Mouse (Mus musculus) embryonic facial prominence, embryonic 10.5 days (tissue): ENCODE results near the gene Ints14. TPM values are rescaled to one million over a fixed set of nuclear protein-coding genes. Genes with fewer than 3 reads are reported as not detected.

Experiments used
- DNase-seq: peaks from one replicate; pipeline ENCODE4 v3.0.0-alpha.2; 2017; ENCODE audit warnings: low spot score
- H3K27ac ChIP-seq: fragments of 300-500 bp; sonication (generic); replicated peaks from 2 replicates; pipeline ENCODE4 v1.5.1; 2016; ENCODE audit warnings: mild to moderate bottlenecking
- H3K27me3 ChIP-seq: fragments of 300-500 bp; sonication (generic); replicated peaks from 2 replicates; pipeline ENCODE4 v1.6.1; 2016; ENCODE audit warnings: low read depth, mild to moderate bottlenecking; ENCODE audit not compliant: poor library complexity, severe bottlenecking
- H3K36me3 ChIP-seq: fragments of 300-500 bp; sonication (generic); replicated peaks from 2 replicates; pipeline ENCODE4 v1.6.1; 2016; ENCODE audit warnings: mild to moderate bottlenecking, moderate library complexity
- H3K4me1 ChIP-seq: fragments of 300-500 bp; sonication (generic); 2 replicates; pipeline ENCODE4 v1.6.1; 2016
- H3K4me3 ChIP-seq: fragments of 300-500 bp; sonication (generic); 2 replicates; pipeline ENCODE4 v1.5.1; 2016; ENCODE audit warnings: mild to moderate bottlenecking, moderate library complexity
- H3K9me3 ChIP-seq: fragments of 300-500 bp; sonication (generic); 2 replicates; pipeline ENCODE4 v1.6.1; 2016; ENCODE audit warnings: mild to moderate bottlenecking
- WGBS: fragments of 180-500 bp; shearing (Covaris S2); methylation state at CpG from one replicate; pipeline ENCODE4 v1.1.7; 2016; 5-methylcytosine and 5-hydroxymethylcytosine counted together
- polyA plus RNA-seq: library from polyadenylated mRNA; unstranded; fragments of >200 nt; fragmentation: Nextera tagmentation; extraction: Ambion mirVana; gene quantifications from 2 replicates; pipeline ENCODE4 v1.2.1, GENCODE M21; 2016

The Ints14 gene
- polyA plus RNA-seq, 1 experiment from 2014 or later = 67.3 TPM

GRCm38 (mm10) chr9:64937491-64937890 lies 23.2 kb upstream of the Ints14 start:
- DNase-seq = no peak
- no peaks in the 10 kb centered on the region for H3K36me3 ChIP-seq
- H3K9me3 ChIP-seq = no peaks in the 10 kb centered on the region
- no peak overlapping the region for H3K4me3 ChIP-seq
- no peak overlapping the region for H3K27ac ChIP-seq
- 63% methylated on average over 5 of the region's 5 CpGs for WGBS
- peaks cover 13% of the 10 kb centered on the region; the same call in 1 of the 2 replicates for H3K27me3 ChIP-seq
- H3K4me1 ChIP-seq = peaks cover 21% of the 10 kb centered on the region

- H3K4me3 ChIP-seq = no peak overlapping the region
- no peaks in the 10 kb centered on the region for H3K9me3 ChIP-seq
- WGBS = 85% methylated on average over 5 of the region's 5 CpGs
- DNase-seq = no peak
- H3K27ac ChIP-seq = no peak overlapping the region
- peaks cover 15% of the 10 kb centered on the region for H3K4me1 ChIP-seq
- no peaks in the 10 kb centered on the region for H3K36me3 ChIP-seq
- H3K27me3 ChIP-seq = peaks cover 24% of the 10 kb centered on the region
Measured at GRCm38 (mm10) chr9:64938535-64938934, 22.2 kb upstream of the Ints14 start.

GRCm38 (mm10) chr9:64939281-64939680 lies 21.4 kb upstream of the Ints14 start:
- no peak overlapping the region for H3K27ac ChIP-seq
- H3K27me3 ChIP-seq = peaks cover 31% of the 10 kb centered on the region
- peaks cover 11% of the 10 kb centered on the region for H3K4me1 ChIP-seq
- H3K9me3 ChIP-seq = no peaks in the 10 kb centered on the region
- WGBS = 66% methylated on average over 4 of the region's 4 CpGs
- H3K4me3 ChIP-seq = no peak overlapping the region
- DNase-seq = no peak
- H3K36me3 ChIP-seq = no peaks in the 10 kb centered on the region

DNA sequence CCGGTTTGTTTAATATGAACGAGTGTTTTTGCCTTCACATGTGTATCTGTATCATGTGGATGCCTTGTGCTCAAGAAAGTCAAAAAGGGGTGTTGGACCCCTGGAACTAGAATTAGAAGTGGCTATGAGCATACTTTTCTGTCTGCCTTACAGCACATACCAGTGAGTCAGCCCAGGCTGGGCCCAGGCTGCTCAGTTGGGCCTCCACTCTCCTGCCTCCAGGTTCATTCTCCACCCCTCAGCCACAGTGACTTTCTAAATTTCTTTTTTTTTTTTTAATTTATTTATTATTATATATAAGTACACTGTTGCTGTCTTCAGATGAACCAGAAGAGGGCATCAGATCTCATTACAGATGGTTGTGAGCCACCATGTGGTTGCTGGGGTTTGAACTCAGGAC lies 20.9 kb upstream of the Ints14 start:
- DNase-seq = no peak
- Histone ChIP-seq H3K27me3 (peaks cover 36% of the 10 kb centered on the region), H3K9me3 (no peaks in the 10 kb centered on the region), H3K27ac (no peak overlapping the region), H3K36me3 (no peaks in the 10 kb centered on the region), H3K4me3 (no peak overlapping the region), H3K4me1 (peaks cover 8% of the 10 kb centered on the region; the same call in 1 of the 2 replicates)
- WGBS = 81% methylated on average over 2 of the region's 2 CpGs

- H3K4me1 ChIP-seq = 0 out of 2 replicates have a peak, but pooled peaks cover 7% of the 10 kb centered on the region
- H3K27ac ChIP-seq = no peak overlapping the region
- 80% methylated on average over 11 of the region's 11 CpGs for WGBS
- H3K36me3 ChIP-seq = no peaks in the 10 kb centered on the region
- H3K4me3 ChIP-seq = no peak overlapping the region
- DNase-seq = no peak
- no peaks in the 10 kb centered on the region for H3K9me3 ChIP-seq
- H3K27me3 ChIP-seq = peaks cover 42% of the 10 kb centered on the region
Measured at GRCm38 (mm10) chr9:64940731-64941346, 19.9 kb upstream of the Ints14 start.

DNA sequence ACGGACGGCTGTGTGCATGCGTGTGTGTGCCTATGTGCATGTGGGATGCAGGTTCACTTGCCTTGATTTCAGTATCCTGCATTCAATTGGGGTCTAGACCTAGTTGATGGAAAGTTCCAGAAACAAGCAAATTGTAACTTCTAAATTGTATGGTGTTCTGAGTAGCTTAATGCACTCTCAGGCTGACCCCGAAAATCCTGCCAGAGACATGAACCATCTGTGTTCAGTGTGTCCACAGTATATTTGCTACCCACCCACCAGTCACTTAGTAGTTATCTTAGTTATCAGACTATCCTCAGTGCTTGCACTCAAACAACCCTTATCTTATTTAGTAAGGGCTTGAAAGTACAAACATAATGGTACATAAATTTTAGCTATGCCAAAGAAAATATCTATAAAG lies 19.1 kb upstream of the Ints14 start:
- 88% methylated on average over 4 of the region's 4 CpGs for WGBS
- Histone ChIP-seq H3K9me3 (no peaks in the 10 kb centered on the region), H3K27ac (no peak overlapping the region), H3K27me3 (peaks cover 38% of the 10 kb centered on the region), H3K4me3 (no peak overlapping the region), H3K36me3 (no peaks in the 10 kb centered on the region), H3K4me1 (peaks cover 8% of the 10 kb centered on the region; the same call in 1 of the 2 replicates)
- no peak for DNase-seq

- Histone ChIP-seq H3K27me3 (peaks cover 54% of the 10 kb centered on the region), H3K36me3 (no peaks in the 10 kb centered on the region), H3K27ac (no peak overlapping the region), H3K9me3 (no peaks in the 10 kb centered on the region), H3K4me3 (no peak overlapping the region), H3K4me1 (peaks cover 8% of the 10 kb centered on the region; the same call in 1 of the 2 replicates)
- 24% methylated on average over 11 of the region's 11 CpGs for WGBS
- no peak for DNase-seq
Measured at GRCm38 (mm10) chr9:64943997-64944396, 16.7 kb upstream of the Ints14 start.

- 88% methylated on average over 9 of the region's 9 CpGs for WGBS
- peaks cover 14% of the 10 kb centered on the region; the same call in 1 of the 2 replicates for H3K4me1 ChIP-seq
- H3K4me3 ChIP-seq = no peak overlapping the region
- H3K9me3 ChIP-seq = no peaks in the 10 kb centered on the region
- H3K27ac ChIP-seq = no peak overlapping the region
- H3K36me3 ChIP-seq = no peaks in the 10 kb centered on the region
- DNase-seq = no peak
- H3K27me3 ChIP-seq = peaks cover 82% of the 10 kb centered on the region
Measured at GRCm38 (mm10) chr9:64947483-64948095, 13.1 kb upstream of the Ints14 start.

DNA sequence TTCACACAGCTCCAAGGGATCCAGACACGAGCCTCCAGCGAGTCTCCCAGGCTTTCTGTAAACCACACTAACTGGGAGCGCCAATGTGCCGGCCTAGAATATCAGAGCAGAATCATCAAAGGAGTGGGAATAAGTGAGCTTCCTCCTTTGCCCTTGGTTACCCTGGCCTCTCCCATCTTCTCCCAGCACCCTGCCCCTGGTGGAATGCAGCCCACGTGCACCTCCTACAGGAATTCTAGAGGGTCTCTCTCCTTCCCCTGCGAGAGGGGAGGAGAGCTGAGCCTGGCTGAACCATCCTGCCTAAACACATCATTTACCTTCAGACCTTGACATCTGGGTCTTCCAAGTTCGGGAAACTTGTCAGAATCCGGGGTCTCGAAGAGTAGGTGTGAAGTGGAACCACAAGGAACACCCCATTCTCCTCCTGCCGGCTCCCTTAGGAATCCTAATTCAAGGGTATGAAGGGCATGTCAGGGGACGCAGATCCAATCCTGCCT lies 9.5 kb upstream of the Ints14 start, which contains the start of gene Slc24a1:
Gene Slc24a1, minus strand, starts transcription at position 447 of the 497 bp plus-strand sequence.
- H3K36me3 ChIP-seq = no peaks in the 10 kb centered on the region
- H3K4me1 ChIP-seq = peaks cover 12% of the 10 kb centered on the region
- WGBS = 37% methylated on average over 11 of the region's 11 CpGs
- no peak within 1 kb of the TSS for H3K27ac ChIP-seq
- no peak within 1 kb of the TSS for H3K4me3 ChIP-seq
- no peak for DNase-seq
- H3K9me3 ChIP-seq = no peaks in the 10 kb centered on the region
- H3K27me3 ChIP-seq = peaks cover 69% of the 10 kb centered on the region

- H3K9me3 ChIP-seq = no peaks in the 10 kb centered on the region
- WGBS = 13% methylated on average over 5 of the region's 5 CpGs
- no peaks in the 10 kb centered on the region for H3K36me3 ChIP-seq
- H3K4me1 ChIP-seq = peaks cover 13% of the 10 kb centered on the region
- no peak overlapping the region for H3K27ac ChIP-seq
- peaks cover 69% of the 10 kb centered on the region for H3K27me3 ChIP-seq
- no peak for DNase-seq
- H3K4me3 ChIP-seq = no peak overlapping the region
Measured at GRCm38 (mm10) chr9:64952055-64952454, 8.7 kb upstream of the Ints14 start.

- Histone ChIP-seq H3K36me3 (no peaks in the 10 kb centered on the region), H3K27me3 (peaks cover 59% of the 10 kb centered on the region), H3K9me3 (no peaks in the 10 kb centered on the region), H3K27ac (no peak overlapping the region), H3K4me1 (peaks cover 13% of the 10 kb centered on the region), H3K4me3 (no peak overlapping the region)
- no peak for DNase-seq
- WGBS = 81% methylated on average over 7 of the region's 7 CpGs
Measured at GRCm38 (mm10) chr9:64953190-64953589, 7.5 kb upstream of the Ints14 start.

GRCm38 (mm10) chr9:64956337-64956736 lies 4.4 kb upstream of the Ints14 start:
- H3K4me1 ChIP-seq = peaks cover 25% of the 10 kb centered on the region
- peak overlapping the region; percentile 63; the same call in 1 of the 2 replicates for H3K27ac ChIP-seq
- no peaks in the 10 kb centered on the region for H3K9me3 ChIP-seq
- peak; percentile 49 for DNase-seq
- 22% methylated on average over 12 of the region's 12 CpGs for WGBS
- no peaks in the 10 kb centered on the region; the same call in 1 of the 2 replicates for H3K36me3 ChIP-seq
- peak overlapping the region; percentile 37 for H3K4me3 ChIP-seq
- H3K27me3 ChIP-seq = peaks cover 31% of the 10 kb centered on the region

DNA sequence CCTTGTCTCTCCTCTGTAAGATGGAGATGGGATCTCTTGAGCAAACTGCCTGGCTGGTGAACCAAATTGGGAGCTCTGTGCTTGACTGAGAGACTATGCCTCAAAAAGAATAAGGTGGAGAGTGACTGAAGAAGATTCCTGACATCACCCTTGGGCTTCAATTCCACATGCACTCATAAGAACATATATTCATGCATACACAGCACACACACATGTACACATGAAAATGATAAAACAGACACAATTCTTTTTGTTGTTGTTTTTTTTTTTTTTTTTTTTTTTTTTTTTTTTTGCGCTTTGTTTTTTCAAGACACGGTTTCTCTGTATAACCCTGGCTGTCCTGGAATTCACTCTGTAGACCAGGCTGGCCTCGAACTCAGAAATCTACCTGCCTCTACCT lies 3.4 kb upstream of the Ints14 start:
- Histone ChIP-seq H3K27ac (no peak overlapping the region), H3K36me3 (peaks cover 7% of the 10 kb centered on the region), H3K9me3 (no peaks in the 10 kb centered on the region), H3K27me3 (peaks cover 21% of the 10 kb centered on the region), H3K4me3 (no peak overlapping the region), H3K4me1 (peaks cover 28% of the 10 kb centered on the region)
- 89% methylated on average over 3 of the region's 3 CpGs for WGBS
- DNase-seq = no peak
